Mouse (Mus musculus) erythroblast, embryonic 14.5 days (primary cell): ENCODE results near the gene Prr5.

ENCODE experiments used
- GATA1 ChIP-seq: IDR thresholded peaks from 2 replicates; pipeline ENCODE4 v1.6.1; 2012; ENCODE audit warnings: low read length, inconsistent platforms, mixed read lengths
- TAL1 ChIP-seq: IDR thresholded peaks from 3 replicates; pipeline ENCODE4 v1.6.1; 2012; ENCODE audit warnings: low read length, inconsistent platforms, mixed read lengths

- TF ChIP-seq GATA1 = no peak
- no peak for TF ChIP-seq TAL1
Measured at GRCm38 (mm10) chr15:84682206-84682605, 12.8 kb downstream of the Prr5 start.
